Mouse (Mus musculus) layer of hippocampus, adult 8-10 months (tissue): ENCODE measurements at regions not wholly inside any gene's neighbourhood (a gene's known extent, or its start where the extent isn't known, plus 50 kb on each side); places are given as distances from the start of the nearest gene placed in this dataset.

ENCODE experiments used
- DNase-seq, 2 experiments: peaks; one replicate each; pipeline ENCODE4 v3.0.0; 2022; ENCODE audit warnings: low spot score in 2 of 2

DNA sequence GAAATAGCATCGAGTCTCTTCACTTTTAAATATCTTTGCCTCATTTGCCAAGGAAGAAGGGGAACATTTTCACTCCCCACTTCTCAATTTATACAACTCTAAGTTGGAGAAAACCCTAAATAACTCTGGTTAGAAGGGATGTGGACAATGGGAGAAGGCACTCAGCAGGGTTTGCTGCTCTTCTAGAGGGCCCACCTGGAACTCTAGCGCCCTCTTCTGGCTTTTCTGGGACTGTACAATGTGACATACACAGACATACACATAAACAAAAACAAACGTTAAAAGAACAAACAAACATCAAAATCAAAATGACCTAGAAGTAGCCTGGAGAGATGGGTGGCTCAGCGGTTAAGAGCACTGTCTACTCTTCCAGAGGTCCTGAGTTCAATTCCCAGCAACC lies 103.0 kb downstream of the Tpra1 start:
- DNase-seq = no peak

DNA sequence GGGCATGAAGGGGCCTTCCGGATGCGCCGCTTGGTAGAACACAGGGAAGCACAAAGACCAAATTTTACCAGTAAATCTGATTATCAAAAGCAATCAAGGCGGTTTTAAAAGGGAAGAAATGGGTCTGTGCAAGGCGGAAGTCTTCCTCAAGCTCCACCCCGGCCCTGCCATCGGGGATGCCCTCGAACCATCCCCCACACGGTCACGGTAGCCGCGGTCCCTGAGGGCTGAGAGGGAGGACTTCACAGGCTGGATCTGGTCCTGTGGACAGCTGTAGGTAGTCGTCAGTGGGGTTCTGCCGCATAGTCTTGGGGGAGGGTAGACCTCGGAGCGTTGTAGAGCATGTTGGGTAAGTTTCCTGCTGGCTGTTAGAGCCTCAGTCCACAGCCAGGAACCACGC lies 104.9 kb downstream of the Tpra1 start:
- DNase-seq = no peak

DNA sequence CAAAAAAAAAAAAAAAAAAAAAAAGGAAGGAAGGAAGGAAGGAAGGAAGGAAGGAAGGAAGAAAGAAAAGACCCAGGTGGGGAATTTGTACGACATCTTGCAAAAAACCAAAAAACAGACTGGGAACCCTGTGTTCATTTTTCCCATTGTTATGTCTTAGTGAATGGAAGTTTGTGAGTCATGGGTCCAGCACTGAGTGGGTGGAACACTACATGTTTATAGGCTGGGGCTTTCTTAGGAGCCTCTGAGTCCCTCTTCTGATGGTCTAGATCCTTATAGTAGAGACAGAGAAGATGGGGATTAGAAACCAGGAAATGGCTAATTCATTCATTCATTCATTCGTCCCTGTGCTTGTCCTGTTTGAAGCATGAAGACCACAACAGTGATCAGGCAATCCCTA lies 105.5 kb downstream of the Tpra1 start:
- no peak for DNase-seq

DNA sequence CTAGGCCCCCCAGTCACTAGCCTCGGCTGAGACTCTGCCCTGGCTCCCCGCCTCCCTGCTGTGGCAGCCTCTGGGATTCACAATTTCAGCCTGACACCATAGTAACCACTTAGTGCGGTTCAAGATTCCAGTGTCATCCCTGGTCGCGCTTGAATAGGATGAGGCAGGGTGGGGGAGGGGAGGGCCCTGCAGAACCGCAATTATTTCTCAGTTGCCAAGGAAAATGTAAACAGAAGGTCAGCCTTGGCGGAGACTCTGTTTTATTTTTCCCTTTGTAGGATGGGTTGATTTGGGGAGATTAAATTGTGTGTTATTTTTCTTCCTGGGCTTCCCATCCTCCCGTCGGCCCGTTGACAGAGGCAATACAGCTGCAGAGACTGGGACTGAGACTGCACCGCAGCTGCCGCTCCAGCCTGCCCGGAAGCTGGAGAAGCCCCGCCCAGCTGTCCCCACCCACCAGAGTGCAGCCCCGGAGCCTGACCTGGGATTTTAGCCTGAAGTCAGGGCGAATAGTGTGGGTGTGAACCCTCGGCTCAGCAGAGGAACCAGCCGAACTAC lies 106.6 kb downstream of the Tpra1 start:
- DNase-seq = no peak

DNA sequence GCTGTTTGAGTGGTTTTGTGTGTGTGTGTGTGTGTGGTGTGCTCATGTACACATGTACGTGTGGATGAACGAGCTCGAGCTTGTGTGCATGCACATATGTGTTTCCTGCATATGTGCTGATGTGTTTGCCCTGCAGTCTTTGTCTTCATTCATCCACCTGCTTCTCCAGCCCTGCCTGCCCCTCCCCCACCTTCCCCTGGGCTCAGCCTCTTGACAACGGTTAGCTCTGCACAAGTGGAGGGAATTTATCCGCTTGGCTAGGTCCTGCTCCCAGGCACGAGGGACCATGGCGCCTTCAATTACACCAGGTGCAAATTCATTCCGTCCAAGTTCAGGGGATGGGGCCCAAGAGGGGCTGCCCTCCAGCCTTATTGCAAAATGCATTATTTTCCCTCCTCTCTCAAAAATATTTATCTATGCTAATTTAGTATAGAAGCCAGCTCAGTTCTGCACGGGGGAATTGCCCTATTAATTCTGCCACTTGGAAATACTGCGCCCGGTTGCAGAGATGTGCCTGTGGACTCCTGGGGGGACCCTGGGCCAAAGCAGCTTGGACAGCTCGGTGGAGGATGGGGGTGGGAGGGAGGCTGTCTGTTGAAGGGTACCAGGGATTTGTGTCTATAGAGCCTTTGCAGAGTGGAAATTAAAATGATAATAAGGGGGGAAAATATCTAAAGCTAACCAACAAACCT lies 111.1 kb downstream of the Tpra1 start:
- DNase-seq = no peak

DNA sequence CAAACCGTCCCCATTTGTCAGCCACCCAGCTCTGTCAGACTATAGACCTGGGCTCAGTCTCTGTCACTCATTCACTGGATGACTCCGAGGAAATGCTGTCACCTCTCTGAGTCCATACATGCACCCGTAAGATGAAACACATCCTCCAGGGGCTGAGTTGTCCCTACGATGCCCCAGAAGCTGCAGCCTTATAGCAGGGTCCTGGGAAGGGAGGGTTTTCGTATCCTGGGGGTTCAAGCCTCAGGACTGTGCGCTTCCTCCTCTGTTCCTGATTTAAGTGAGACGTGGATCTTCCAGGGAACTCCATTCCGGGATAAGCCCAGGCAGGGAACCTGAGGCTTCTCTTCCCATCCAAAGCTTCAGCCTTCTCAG lies 111.6 kb downstream of the Tpra1 start:
- DNase-seq = no peak

DNA sequence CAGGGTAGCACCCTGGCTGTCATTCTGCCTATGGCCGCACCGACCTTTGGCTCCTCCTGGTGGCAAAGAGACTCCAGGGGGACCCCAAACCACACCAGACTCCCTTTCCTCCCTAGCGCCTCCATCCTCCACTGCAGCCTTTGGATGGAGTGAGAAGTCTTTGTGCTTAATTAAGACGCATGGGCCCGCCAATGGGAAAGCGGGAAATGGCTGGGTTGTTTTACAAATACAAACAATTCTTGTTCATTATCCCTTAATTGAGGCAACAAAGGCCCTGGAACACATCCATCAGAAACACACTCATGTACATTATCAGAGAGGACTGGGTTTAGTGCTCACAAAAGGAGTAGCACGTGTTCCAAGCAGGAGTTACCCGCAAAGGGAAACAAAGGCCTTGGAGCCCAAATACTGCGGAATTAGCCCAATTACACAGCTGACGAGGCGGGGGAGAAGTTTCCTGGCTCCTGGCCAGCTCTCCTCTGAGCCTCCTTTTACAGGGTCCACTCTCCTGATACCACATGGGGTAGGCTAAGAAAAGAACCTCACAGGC lies 122.1 kb downstream of the Tpra1 start:
- DNase-seq = no peak

DNA sequence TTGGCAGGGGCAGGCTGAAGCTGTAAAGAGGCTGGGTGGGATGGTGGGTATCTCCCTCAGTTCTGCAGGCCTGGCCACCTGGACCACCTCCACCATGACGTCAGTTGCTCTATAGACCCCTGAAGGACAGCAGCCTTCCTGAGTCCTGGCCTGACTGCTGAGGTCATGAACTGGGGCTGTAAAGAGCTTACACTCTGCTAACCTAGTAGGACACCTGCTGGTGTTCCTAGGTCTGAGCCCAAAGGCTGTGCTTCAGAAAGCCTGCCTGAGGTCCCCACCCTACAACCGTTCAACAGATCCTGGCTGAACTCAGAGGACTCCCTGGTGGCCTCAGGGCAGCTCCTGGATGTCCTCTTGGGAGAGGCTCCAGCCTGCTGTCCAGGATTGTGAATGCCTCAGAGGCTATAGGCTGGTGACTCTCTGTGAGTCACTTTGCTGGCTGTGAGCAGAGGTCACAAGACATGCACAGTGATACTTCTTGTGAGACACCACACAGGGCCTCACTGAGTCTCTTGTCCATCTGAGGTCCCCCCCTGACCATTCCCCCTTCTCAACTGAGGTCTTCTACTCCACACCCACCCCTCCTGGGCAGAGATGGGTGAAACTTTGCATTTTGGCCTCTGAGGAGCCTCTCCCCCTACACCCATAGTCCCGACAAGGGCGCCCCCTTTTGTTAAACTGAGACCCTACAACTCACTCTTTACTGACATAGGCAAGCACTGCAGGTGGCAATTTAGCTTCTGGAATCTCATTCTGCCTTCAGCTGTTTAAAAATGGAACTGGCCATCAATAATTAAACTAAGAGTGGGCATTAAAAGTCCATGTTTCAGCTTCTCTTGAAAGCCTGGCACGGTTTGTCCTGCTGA lies 131.6 kb downstream of the Tpra1 start:
- DNase-seq = no peak

DNA sequence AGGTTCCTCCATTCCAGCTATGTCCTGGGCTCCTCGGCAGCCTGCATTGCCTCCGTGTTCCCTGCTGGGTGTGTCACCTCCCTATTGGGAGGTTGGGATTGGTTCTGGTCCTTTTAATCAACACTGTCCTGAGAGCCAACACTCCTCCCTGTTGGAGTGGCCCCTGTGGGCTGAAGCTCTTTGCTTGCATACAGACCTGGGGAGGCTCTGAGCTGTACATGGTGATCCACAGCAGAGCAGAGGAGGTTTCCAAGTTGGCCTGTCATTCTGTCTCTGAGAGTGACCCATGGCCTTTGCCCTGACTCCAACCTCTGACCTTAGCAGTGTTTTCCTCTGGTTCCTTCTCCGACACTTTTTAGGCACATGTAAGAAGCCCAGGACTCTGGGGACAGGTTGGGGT lies 132.4 kb downstream of the Tpra1 start:
- DNase-seq = no peak

DNA sequence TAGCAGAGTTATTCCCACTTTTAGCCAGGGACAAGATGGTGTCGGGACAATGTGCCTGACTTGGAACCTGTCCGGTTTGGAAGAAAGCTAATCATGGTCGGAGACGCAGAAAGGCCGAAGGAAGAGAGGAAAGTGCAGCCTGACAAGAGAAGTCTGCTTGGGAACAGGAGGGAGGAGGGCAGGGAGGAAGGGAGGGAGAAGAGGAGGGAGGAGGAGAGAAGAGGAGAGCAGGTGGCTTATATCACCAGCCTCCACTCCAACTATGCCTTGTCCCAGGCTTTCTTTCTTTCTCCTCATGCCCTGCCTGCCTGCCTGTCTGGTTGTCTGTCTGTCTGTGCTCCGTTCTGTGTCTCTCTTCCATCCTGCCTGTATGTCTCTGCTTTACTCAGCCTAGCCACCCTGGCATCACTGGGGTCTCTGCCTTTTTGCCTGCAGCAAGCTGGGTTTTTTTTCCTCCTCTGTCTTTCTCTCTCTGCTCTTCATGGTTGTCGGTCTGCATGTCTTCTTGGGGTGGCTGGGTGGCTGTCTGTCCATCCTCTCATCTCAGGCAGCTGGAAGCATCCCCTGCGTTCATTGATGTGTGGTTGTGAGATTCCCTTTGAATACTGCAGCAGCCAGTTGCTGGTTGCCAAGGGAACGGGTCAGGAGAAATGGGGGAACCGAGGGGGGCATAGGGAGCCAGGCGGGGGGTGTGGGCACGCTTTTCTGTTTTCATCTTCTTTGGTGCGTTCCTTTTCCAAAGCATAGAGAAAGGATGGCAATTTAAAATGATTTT lies 133.2 kb downstream of the Tpra1 start:
- no peak for DNase-seq

DNA sequence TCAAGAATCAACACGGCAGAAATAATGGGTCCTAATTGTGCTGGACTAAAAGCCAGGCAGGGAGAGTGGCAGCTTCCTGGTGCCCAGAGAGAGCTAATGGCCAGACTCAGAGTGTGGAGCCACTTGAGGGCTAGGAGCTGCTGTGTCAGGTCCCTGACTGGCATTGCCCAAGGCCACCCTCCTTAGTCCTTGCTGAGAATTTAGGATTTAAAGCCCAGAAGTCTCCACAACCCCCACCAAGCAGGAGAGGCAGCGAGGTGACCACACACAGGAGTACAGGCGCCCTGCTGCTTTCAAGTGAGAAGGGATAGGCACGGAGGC lies 133.7 kb downstream of the Tpra1 start:
- no peak for DNase-seq

DNA sequence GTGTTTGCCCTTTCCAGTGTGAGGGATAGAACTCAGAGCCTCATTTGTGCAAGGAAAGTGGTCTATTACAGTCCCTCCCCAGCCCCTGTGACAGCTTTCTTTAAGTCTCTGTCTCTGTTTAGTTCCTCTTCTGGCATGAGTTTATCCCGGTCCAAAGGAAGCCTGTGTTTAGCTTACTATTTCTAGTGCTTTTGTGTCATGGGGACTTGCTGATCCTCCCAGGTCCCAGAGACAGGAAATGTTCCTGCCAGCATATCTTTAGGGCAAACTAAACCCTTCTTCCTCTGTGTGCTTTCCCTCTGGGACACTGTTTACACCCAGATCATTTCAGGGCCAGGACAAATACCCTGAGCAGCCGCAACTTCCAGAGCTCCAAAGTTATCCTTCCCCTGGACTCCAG lies 135.3 kb downstream of the Tpra1 start:
- DNase-seq = no peak

DNA sequence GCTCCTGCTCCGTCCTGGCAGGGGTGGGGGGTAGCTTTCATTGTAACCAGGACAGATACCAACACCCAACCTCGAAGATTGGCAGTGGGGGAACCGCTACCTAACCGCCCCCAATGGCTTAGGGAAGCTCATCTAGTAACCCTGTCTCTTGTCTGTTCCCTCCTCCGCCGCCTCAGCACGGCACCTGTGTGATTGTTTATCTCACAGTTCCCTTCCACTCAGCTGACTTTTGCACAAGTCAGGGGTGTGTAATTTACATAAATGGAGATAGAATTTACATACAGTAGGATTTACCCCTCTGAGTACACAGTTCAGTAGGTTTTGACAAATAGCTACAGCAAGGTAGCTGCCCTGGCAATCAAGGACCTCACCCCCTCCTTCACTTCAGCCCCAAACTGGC lies 135.8 kb downstream of the Tpra1 start:
- DNase-seq = no peak

DNA sequence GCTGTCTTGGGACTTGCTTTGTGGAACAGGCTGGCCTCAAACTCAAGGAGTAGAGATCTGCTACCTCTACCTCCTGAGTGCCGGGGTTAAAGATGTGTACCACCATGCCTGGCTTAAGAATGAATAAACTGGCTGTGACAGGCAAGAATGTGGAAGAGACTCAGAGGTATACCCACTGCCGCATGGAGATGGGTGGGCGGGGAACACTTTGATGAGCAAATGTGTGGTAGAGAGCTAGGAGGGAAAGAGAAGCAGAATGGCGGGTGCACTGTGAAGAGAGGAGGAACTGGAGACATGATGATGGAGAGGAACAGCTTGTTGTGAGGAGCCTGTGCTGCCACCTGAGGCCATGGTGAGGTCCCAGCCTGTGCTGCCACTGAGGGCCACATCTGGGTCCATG lies 138.9 kb downstream of the Tpra1 start:
- DNase-seq = no peak

DNA sequence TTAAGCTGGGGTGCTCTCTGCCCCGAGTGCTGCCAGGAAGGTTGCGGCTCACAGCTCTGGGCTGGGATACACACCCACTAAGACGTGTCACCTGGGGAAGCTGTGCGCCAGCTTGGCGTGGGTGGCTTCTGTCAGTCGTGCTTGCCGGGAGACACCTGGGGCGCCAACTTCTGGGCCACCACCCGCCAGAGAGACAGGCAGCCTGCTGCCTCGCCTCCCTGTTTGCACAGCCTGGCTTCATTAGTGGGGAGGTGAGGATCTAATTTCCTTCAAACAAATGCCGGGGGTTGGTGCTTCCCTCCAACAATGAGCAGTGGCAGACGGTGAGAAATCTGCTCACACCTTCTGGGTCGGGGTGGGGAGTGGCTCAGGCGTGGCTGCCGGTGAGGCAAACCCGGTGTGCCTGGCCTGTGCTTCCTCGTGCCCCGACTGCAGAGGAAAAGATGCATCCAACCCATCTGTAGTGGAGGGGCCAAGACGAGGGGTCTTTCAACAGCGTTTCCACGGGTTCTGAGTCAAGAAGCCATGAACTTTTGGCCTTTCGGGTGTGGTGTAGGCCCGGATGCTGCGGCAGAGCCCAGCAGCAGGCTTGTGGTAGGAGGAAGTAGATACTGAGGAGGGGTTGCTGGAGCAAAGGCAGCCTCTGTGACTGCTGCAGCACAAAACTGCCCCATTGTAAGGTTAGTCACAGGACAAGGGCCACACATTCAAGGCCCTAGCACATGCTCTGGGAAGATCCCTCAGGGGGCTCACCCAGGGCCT lies 140.6 kb downstream of the Tpra1 start:
- DNase-seq = peak; percentile 50 to 52

DNA sequence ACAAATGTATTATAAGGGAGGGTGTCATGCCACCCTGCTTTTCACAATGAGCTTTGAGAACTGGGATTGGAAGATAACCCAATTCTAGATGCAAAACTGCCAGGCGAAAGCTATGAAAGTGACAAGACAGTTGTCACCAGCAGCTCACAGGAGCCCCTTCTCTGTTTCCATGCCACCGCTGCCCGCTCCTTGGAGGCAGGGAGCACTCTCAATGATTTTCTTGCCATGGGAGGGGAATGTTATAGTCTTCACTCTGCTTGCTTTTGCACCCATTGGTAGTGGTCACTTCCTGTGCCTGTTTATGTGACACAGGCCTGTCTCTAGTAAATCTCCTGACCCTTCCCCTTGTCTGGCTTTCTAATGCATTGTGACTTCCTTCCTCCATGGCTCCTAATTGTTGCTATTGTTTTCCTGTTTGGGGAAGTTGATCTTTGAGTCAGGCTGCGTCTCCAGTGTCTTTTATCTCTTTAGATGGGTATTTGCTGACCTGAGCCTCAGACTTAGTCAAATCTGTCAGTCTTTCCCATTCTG lies 143.4 kb downstream of the Tpra1 start:
- DNase-seq = no peak

DNA sequence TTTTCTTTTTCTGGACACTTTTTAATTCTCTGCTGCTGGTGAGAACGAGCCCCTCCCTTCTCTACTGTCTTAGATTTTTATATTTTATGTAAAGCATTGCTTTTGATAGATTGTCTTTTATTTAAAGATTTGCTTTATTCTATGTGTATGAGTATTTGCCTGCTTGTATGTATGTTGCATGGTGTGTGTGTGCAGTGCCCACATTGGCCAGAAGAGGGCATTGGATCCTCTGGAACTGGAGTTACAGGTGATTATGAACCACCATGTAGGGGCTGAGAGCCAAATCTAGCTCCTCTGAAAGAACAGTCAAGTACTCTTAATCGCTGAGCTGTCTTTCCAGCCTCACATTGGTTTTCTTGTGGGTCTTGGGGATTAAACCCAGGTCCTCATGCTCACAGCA lies 144.4 kb downstream of the Tpra1 start:
- no peak for DNase-seq

DNA sequence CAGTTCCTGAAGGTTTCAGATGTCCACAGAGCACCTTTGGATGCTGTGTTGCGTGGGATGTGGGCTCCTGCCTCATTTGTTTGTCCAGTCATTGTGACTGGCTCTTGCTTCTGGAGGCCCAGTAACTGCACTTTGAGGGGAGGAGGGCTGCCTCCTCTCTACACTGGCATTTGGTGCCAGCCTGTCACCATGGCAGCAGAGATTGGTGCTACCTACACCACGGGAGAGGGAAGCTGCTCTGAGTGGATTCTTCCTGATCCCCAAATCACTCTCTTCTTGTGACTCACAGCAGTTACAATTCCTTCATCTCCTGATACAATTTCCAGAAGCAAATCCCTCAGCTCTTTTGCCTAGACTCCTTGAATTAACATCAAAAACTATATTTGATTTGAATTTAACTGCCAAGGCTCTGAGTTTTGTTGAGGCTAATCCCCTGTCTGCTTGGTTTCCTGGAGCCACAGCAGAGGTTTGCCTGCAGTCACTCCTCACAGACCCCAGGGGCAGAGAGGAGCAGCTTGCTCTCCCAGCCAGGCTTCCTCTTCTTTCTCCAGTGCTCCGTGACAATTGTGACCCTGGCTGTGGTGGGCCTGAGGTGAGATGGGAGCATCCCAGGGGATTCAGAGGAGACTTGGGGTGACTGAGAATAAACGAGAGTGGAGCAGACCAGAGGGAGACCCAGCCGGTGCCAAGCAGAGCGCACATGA lies 145.7 kb downstream of the Tpra1 start:
- peak in 1 of 2 experiments; percentile 29 for DNase-seq

DNA sequence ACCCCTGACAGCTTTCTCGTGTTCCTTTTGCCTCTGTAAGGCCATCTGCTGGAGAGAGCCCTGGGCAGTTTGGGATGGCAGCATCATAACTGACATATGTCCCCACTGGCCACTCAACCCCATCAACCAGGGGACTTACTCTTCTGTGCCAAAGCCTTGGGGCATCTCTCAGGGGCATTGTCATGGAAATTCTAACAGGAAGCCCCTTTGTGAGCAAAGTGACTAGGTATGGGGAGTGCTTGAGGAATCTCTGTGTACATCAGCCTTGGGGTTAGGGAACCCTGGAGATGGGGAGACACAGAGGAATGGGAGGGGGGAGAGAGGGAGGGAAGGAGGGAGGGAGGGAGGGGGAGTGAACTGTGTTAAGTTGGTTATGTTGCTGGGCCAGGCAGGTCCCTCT lies 147.2 kb downstream of the Tpra1 start:
- DNase-seq = no peak

DNA sequence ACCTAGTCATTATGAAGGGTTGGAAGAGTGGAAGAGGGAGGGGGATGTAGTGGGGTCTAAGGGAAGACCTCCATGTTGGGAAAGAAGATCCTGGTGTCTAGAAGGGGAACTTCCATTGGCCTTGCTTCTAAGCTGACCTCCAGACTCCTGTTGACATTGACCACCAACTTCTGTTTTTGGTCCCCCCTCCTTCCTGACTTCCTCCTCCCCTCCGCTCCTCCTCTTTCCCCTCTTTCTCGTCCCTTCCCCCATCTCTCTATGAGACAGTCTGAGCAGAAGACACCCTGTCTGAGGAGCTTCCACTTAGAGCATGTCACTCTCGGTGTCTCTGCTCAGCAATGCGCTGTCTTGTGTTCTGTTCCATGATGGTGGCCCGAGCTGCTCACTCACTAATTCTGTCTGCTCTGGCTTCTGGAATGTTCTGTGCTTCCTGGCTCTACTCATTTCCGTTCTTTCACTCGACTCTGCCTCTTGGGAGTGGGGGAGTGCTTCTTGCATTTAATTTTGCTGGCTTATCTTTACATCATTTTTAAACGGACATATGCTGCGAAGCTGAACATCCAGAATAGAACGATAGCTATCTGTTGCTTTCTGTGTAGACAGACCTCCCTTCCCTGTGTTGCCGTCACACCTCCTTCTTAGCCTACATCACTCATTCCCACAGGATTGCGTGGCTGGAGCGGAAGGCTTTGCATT lies 148.7 kb downstream of the Tpra1 start:
- peak in 1 of 2 experiments; percentile 24 for DNase-seq
